Mouse (Mus musculus) forebrain, embryonic 16.5 days (tissue): ENCODE data around the gene Cnn1. TPM values are rescaled to one million over a fixed set of nuclear protein-coding genes. Genes with fewer than 3 reads are reported as not detected.

ENCODE experiments used
- ATAC-seq: fragments of 200-750 bp; cut with Nextera tagmentation; 2 replicates; pipeline ENCODE4 v1.8.0; 2017; ENCODE audit warnings: mild to moderate bottlenecking, moderate library complexity
- H3K27ac ChIP-seq: fragments of 300-500 bp; sonication (generic); 2 replicates; pipeline ENCODE4 v1.5.1; 2014; ENCODE audit warnings: low read length, control low read depth
- H3K27me3 ChIP-seq: fragments of 300-500 bp; sonication (generic); replicated peaks from 2 replicates; pipeline ENCODE4 v1.6.1; 2014; ENCODE audit warnings: low read length; ENCODE audit not compliant: control insufficient read depth, insufficient read depth
- H3K36me3 ChIP-seq: fragments of 300-500 bp; sonication (generic); 2 replicates; pipeline ENCODE4 v1.6.1; 2014; ENCODE audit not compliant: control insufficient read depth, insufficient read depth
- H3K4me1 ChIP-seq: fragments of 300-500 bp; sonication (generic); replicated peaks from 2 replicates; pipeline ENCODE4 v1.6.1; 2014; ENCODE audit warnings: low read length; ENCODE audit not compliant: control insufficient read depth, insufficient read depth
- H3K4me2 ChIP-seq: fragments of 300-500 bp; sonication (generic); 2 replicates; pipeline ENCODE4 v1.6.1; 2014; ENCODE audit warnings: mild to moderate bottlenecking, low read length, control low read depth
- H3K4me3 ChIP-seq: fragments of 300-500 bp; sonication (generic); replicated peaks from 2 replicates; pipeline ENCODE4 v1.5.1; 2014; ENCODE audit warnings: mild to moderate bottlenecking, low read length, control low read depth
- H3K9ac ChIP-seq: fragments of 300-500 bp; sonication (generic); replicated peaks from 2 replicates; pipeline ENCODE4 v1.6.1; 2014; ENCODE audit warnings: low read depth, low read length, control low read depth
- H3K9me3 ChIP-seq: fragments of 300-500 bp; sonication (generic); 2 replicates; pipeline ENCODE4 v1.6.1; 2016; ENCODE audit warnings: low read length; ENCODE audit not compliant: control insufficient read depth
- WGBS: fragments of 180-500 bp; shearing (Covaris S2); extraction: QIAGEN DNeasy Blood & Tissue Kit; methylation state at CpG from one replicate; pipeline ENCODE4 v1.1.7; 2014; 5-methylcytosine and 5-hydroxymethylcytosine counted together
- polyA plus RNA-seq: library from polyadenylated mRNA; unstranded; fragments of >200 nt; fragmentation: Nextera tagmentation; extraction: Ambion mirVana; gene quantifications from 2 replicates; pipeline ENCODE4 v1.2.1, GENCODE M21; 2015

The Cnn1 gene
- polyA plus RNA-seq, 1 experiment from 2014 or later: 0.60 TPM

GRCm38 (mm10) chr9:22116740-22117426 lies 17.9 kb downstream of the Cnn1 start, which contains the start of gene Elof1:
Gene Elof1 (minus strand): TSS chr9:22117172.
- Histone ChIP-seq H3K4me1 (peaks cover 17% of the 10 kb centered on the region), H3K4me2 (peak within 1 kb of the TSS; percentile 90), H3K9ac (peak within 1 kb of the TSS; percentile 77), H3K4me3 (peak within 1 kb of the TSS; percentile 81), H3K36me3 (peaks cover 7% of the 10 kb centered on the region), H3K9me3 (no peaks in the 10 kb centered on the region), H3K27me3 (0 out of 2 replicates have a peak, but pooled peaks cover 2% of the 10 kb centered on the region), H3K27ac (peak within 1 kb of the TSS; percentile 65)
- WGBS: under 1% methylated on average over 52 of the region's 52 CpGs
- ATAC-seq: peak; percentile 98

GRCm38 (mm10) chr9:22117754-22118456 lies 18.9 kb downstream of the Cnn1 start:
- Histone ChIP-seq H3K4me3 (peak overlapping the region; percentile 81), H3K9ac (peak overlapping the region; percentile 65; the same call in 1 of the 2 replicates), H3K4me1 (peaks cover 17% of the 10 kb centered on the region), H3K9me3 (no peaks in the 10 kb centered on the region), H3K36me3 (peaks cover 5% of the 10 kb centered on the region), H3K27ac (no peak overlapping the region), H3K27me3 (0 out of 2 replicates have a peak, but pooled peaks cover 2% of the 10 kb centered on the region), H3K4me2 (peak overlapping the region; percentile 90)
- ATAC-seq: no peak
- 41% methylated on average over 10 of the region's 10 CpGs for WGBS

GRCm38 (mm10) chr9:22119543-22119942 lies 20.5 kb downstream of the Cnn1 start:
- Histone ChIP-seq H3K27ac (no peak overlapping the region), H3K9ac (no peak overlapping the region), H3K4me2 (no peak overlapping the region), H3K4me3 (no peak overlapping the region), H3K4me1 (peaks cover 17% of the 10 kb centered on the region), H3K27me3 (0 out of 2 replicates have a peak, but pooled peaks cover 2% of the 10 kb centered on the region), H3K9me3 (no peaks in the 10 kb centered on the region), H3K36me3 (no peaks in the 10 kb centered on the region)
- ATAC-seq: no peak
- WGBS: 90% methylated on average over 4 of the region's 4 CpGs

- no peaks in the 10 kb centered on the region for H3K9me3 ChIP-seq
- H3K27me3 ChIP-seq: 0 out of 2 replicates have a peak, but pooled peaks cover 2% of the 10 kb centered on the region
- no peak overlapping the region for H3K27ac ChIP-seq
- ATAC-seq: no peak
- H3K4me2 ChIP-seq: no peak overlapping the region
- peaks cover 6% of the 10 kb centered on the region for H3K4me1 ChIP-seq
- H3K36me3 ChIP-seq: no peaks in the 10 kb centered on the region
- no peak overlapping the region for H3K4me3 ChIP-seq
- no peak overlapping the region for H3K9ac ChIP-seq
Observed at GRCm38 (mm10) chr9:22121545-22121944, 22.5 kb downstream of the Cnn1 start.

GRCm38 (mm10) chr9:22122005-22122404 lies 23.0 kb downstream of the Cnn1 start:
- peaks cover 6% of the 10 kb centered on the region for H3K4me1 ChIP-seq
- no peak overlapping the region for H3K9ac ChIP-seq
- H3K4me2 ChIP-seq: no peak overlapping the region
- ATAC-seq: no peak
- H3K27me3 ChIP-seq: 0 out of 2 replicates have a peak, but pooled peaks cover 2% of the 10 kb centered on the region
- H3K36me3 ChIP-seq: no peaks in the 10 kb centered on the region
- no peak overlapping the region for H3K27ac ChIP-seq
- H3K4me3 ChIP-seq: no peak overlapping the region
- WGBS: 89% methylated on average over 3 of the region's 3 CpGs
- no peaks in the 10 kb centered on the region for H3K9me3 ChIP-seq

GRCm38 (mm10) chr9:22123069-22123609 lies 24.1 kb downstream of the Cnn1 start:
- no peak for ATAC-seq
- Histone ChIP-seq H3K36me3 (no peaks in the 10 kb centered on the region), H3K9me3 (no peaks in the 10 kb centered on the region), H3K4me3 (no peak overlapping the region), H3K27me3 (0 out of 2 replicates have a peak, but pooled peaks cover 2% of the 10 kb centered on the region), H3K9ac (no peak overlapping the region), H3K4me1 (no peaks in the 10 kb centered on the region), H3K27ac (no peak overlapping the region), H3K4me2 (no peak overlapping the region)
- WGBS: 83% methylated on average over 7 of the region's 7 CpGs

GRCm38 (mm10) chr9:22124169-22124568 lies 25.2 kb downstream of the Cnn1 start:
- no peak for ATAC-seq
- Histone ChIP-seq H3K4me1 (no peaks in the 10 kb centered on the region), H3K9me3 (no peaks in the 10 kb centered on the region), H3K4me3 (no peak overlapping the region), H3K36me3 (no peaks in the 10 kb centered on the region), H3K9ac (no peak overlapping the region), H3K4me2 (no peak overlapping the region), H3K27me3 (0 out of 2 replicates have a peak, but pooled peaks cover 2% of the 10 kb centered on the region), H3K27ac (no peak overlapping the region)
- 88% methylated on average over 3 of the region's 3 CpGs for WGBS

GRCm38 (mm10) chr9:22125246-22126027 lies 26.4 kb downstream of the Cnn1 start:
- H3K36me3 ChIP-seq: no peaks in the 10 kb centered on the region
- no peak overlapping the region for H3K4me2 ChIP-seq
- H3K27ac ChIP-seq: no peak overlapping the region
- 0 out of 2 replicates have a peak, but pooled peaks cover 4% of the 10 kb centered on the region for H3K27me3 ChIP-seq
- no peak overlapping the region for H3K9ac ChIP-seq
- H3K9me3 ChIP-seq: no peaks in the 10 kb centered on the region
- 92% methylated on average over 15 of the region's 15 CpGs for WGBS
- ATAC-seq: no peak
- H3K4me1 ChIP-seq: no peaks in the 10 kb centered on the region
- no peak overlapping the region for H3K4me3 ChIP-seq
